Mouse (Mus musculus): ENCODE measurements around the gene Syde2. TPM values are rescaled to one million over a fixed set of nuclear protein-coding genes. Genes with fewer than 3 reads are reported as not detected.

The Syde2 gene
- polyA plus RNA-seq, 1 experiment from 2014 or later: 1.4 TPM

DNA sequence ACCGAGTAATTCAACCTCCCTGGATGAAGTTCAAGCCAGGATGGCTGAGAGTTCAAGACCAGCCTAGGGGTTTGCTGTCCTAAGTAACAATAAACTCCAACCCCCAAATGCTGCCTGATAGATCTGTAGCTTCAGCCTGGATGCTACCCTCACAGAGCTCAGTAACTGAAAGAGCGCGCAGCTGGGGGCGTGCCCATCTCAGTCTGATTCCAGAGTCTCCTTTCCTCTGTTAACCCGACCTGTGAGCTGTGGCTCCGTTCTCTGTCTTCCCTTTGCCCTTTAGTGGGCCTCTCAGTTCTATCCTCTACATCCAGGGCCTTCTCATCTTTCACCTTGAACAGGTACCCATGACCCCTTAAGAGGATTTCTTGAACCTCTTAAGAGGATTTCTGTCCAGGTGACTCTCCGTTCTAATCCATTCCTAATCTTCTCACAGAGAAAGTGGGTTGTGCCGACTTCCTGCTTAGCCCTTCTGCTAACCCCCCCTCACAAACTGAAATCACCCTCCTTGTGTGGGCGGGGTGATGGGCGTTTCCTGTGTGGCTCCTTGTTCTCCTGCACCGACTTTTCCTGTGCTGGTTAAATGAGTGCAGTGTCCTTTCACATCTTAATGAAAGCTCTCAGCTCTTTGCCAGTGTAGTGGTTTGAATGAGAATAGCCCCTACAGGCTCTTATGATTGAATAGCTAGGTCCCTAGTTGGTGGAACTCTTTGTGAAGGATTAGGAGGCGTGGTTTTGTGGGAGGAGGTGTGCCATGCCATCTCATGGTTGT is 51.6 kb downstream of the Syde2 start:
- peak; percentile 43; the same call in 1 of the 2 replicates for ATAC-seq
- 53% methylated on average over 12 of the region's 12 CpGs for WGBS
- Histone ChIP-seq H3K27me3 (replicated peaks; ENCODE audit: control insufficient read depth, insufficient read depth, low read length) (no peaks in the 10 kb centered on the region), H3K4me1 (ENCODE audit: control insufficient read depth, insufficient read depth, low read length) (0 out of 2 replicates have a peak, but pooled peaks cover 4% of the 10 kb centered on the region), H3K27ac (ENCODE audit: low read length) (no peak overlapping the region), H3K9ac (ENCODE audit: low read depth, low read length) (no peak overlapping the region), H3K36me3 (ENCODE audit: control insufficient read depth, insufficient read depth, low read length) (no peaks in the 10 kb centered on the region), H3K9me3 (ENCODE audit: control insufficient read depth, low read length) (no peaks in the 10 kb centered on the region), H3K4me3 (ENCODE audit: low read length) (no peak overlapping the region), H3K4me2 (ENCODE audit: low read depth, low read length) (no peak overlapping the region; the same call in 1 of the 2 replicates)

DNA sequence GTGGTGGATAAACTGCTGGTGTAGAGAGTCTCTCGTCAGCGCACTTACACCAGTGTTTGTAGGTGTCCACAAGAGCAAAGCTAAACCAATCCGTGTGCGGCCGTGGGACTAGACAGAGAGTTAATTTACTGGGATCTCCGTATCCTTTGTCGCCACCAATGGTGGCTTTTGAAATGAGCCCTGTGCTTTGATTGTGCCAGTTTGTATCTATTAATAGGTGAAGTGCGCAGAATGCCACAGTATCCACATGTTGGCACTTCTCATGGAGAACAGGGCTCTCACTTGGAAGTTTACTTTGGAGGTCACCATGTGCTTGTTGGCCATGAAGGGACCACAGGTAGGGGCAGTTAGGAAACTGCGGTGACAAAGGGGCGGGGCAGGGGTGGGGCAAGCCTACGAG is 53.7 kb downstream of the Syde2 start:
- no peak overlapping the region for H3K4me2 ChIP-seq (ENCODE audit: low read depth, low read length)
- H3K9ac ChIP-seq (ENCODE audit: low read depth, low read length): no peak overlapping the region
- H3K4me3 ChIP-seq (ENCODE audit: low read length): no peak overlapping the region
- no peaks in the 10 kb centered on the region for H3K27me3 ChIP-seq (replicated peaks; ENCODE audit: control insufficient read depth, insufficient read depth, low read length)
- no peaks in the 10 kb centered on the region for H3K9me3 ChIP-seq (ENCODE audit: control insufficient read depth, low read length)
- ATAC-seq: no peak
- no peaks in the 10 kb centered on the region for H3K36me3 ChIP-seq (ENCODE audit: control insufficient read depth, insufficient read depth, low read length)
- no peak overlapping the region for H3K27ac ChIP-seq (ENCODE audit: low read length)
- 88% methylated on average over 11 of the region's 11 CpGs for WGBS
- 0 out of 2 replicates have a peak, but pooled peaks cover 4% of the 10 kb centered on the region for H3K4me1 ChIP-seq (ENCODE audit: control insufficient read depth, insufficient read depth, low read length)

DNA sequence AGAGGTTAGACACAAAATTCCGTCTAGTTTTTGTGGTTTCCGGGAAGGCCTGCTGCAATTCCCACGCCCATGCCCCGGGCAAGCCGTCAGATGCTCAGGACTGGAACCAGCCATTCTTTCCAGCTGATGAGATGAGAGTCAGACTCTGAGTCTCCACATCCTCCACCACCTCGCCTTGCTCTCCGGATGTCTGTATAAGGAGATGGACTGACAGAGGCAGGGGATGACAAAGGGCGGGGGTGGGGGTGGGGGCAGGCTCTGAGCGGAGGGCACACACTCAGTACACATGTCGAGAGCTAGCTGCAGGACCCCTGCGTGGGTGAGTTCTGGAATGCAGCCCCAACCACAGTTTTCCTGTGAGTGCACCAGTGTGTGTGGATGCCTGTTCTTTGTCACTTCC is 57.3 kb downstream of the Syde2 start:
- Histone ChIP-seq H3K9me3 (ENCODE audit: control insufficient read depth, low read length) (no peaks in the 10 kb centered on the region), H3K4me1 (ENCODE audit: control insufficient read depth, insufficient read depth, low read length) (peaks cover 8% of the 10 kb centered on the region), H3K36me3 (ENCODE audit: control insufficient read depth, insufficient read depth, low read length) (no peaks in the 10 kb centered on the region), H3K27ac (ENCODE audit: low read length) (no peak overlapping the region), H3K27me3 (replicated peaks; ENCODE audit: control insufficient read depth, insufficient read depth, low read length) (no peaks in the 10 kb centered on the region), H3K9ac (ENCODE audit: low read depth, low read length) (no peak overlapping the region), H3K4me2 (ENCODE audit: low read depth, low read length) (no peak overlapping the region), H3K4me3 (ENCODE audit: low read length) (no peak overlapping the region)
- 34% methylated on average over 11 of the region's 11 CpGs for WGBS
- no peak for ATAC-seq

DNA sequence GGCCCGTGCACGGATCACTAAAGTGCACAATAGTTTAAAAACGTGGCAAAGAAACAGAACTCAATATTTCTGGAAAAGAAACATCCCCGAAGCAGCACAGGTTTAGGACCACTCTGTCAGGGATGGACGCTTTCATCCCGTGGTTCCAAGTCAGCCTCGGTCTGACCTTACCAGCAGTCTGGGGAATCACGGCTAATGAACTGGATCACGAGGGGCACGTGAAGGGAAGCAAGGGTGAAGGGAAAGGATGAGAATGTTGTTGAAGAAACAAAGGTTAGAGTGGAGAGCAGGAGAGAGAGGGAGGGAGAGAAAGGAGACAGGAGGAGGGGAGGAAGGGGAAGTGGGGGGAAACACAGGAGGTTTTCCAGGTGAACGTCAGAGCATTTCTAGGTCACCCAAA is 58.4 kb downstream of the Syde2 start:
- Histone ChIP-seq H3K27me3 (replicated peaks; ENCODE audit: control insufficient read depth, insufficient read depth, low read length) (no peaks in the 10 kb centered on the region), H3K4me2 (ENCODE audit: low read depth, low read length) (no peak overlapping the region), H3K4me3 (ENCODE audit: low read length) (no peak overlapping the region), H3K9me3 (ENCODE audit: control insufficient read depth, low read length) (no peaks in the 10 kb centered on the region), H3K9ac (ENCODE audit: low read depth, low read length) (no peak overlapping the region), H3K27ac (ENCODE audit: low read length) (no peak overlapping the region), H3K36me3 (ENCODE audit: control insufficient read depth, insufficient read depth, low read length) (no peaks in the 10 kb centered on the region), H3K4me1 (ENCODE audit: control insufficient read depth, insufficient read depth, low read length) (peaks cover 8% of the 10 kb centered on the region)
- no peak for ATAC-seq
- WGBS: 86% methylated on average over 11 of the region's 11 CpGs

DNA sequence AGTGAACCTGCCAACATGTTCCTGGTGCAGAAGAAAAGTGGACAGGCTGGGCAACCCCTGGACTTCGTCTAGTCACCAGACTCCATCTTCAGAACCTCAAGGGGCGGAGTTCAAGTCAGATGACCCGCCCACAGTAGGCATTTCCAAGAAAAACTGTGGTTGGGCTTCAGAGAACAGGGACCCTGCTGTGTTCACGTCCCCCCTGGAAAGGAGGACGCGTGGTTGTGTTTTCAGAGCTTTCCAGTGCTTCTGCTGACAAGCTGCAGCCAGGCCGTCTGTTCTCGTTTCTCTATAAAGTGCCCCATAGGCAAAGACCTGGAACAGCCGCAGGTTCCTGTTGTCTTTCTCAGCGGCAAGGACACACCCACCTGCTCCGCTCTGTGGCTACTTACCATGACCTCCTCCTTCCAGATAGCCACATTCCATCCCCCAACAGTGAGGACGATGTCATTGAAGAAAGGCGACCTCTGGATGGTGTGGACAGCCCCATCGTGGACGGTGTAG is 60.1 kb downstream of the Syde2 start:
- peaks cover 8% of the 10 kb centered on the region for H3K4me1 ChIP-seq (ENCODE audit: control insufficient read depth, insufficient read depth, low read length)
- H3K9ac ChIP-seq (ENCODE audit: low read depth, low read length): peak overlapping the region; percentile 38; the same call in 1 of the 2 replicates
- no peaks in the 10 kb centered on the region for H3K9me3 ChIP-seq (ENCODE audit: control insufficient read depth, low read length)
- H3K27me3 ChIP-seq (replicated peaks; ENCODE audit: control insufficient read depth, insufficient read depth, low read length): no peaks in the 10 kb centered on the region
- WGBS: 23% methylated on average over 15 of the region's 15 CpGs
- peak overlapping the region; percentile 21 for H3K4me3 ChIP-seq (ENCODE audit: low read length)
- peak overlapping the region; percentile 46 for H3K4me2 ChIP-seq (ENCODE audit: low read depth, low read length)
- peak; percentile 76 for ATAC-seq
- H3K27ac ChIP-seq (ENCODE audit: low read length): peak overlapping the region; percentile 31; the same call in 1 of the 2 replicates
- H3K36me3 ChIP-seq (ENCODE audit: control insufficient read depth, insufficient read depth, low read length): no peaks in the 10 kb centered on the region

DNA sequence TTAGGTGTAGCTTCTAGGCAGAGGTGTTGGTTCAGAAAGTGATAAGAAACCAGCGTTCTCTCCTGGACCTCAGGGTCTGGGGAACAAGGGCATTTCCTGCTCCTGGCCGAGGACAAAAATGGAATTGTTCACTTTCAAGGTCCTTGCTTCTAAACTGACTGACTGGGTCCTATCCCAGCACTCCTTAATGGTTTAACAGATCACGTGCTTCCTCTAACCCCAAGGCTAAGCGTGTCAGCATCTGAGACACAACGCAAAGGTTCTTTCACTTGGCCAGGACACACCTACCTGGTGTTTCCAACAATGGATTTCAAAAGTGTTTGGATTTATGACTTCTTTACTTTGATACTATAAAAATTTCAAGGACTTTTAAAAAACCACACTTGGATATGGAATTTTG is 62.3 kb downstream of the Syde2 start:
- no peaks in the 10 kb centered on the region for H3K9me3 ChIP-seq (ENCODE audit: control insufficient read depth, low read length)
- no peak overlapping the region for H3K9ac ChIP-seq (ENCODE audit: low read depth, low read length)
- 56% methylated on average over 5 of the region's 5 CpGs for WGBS
- H3K27me3 ChIP-seq (replicated peaks; ENCODE audit: control insufficient read depth, insufficient read depth, low read length): no peaks in the 10 kb centered on the region
- H3K4me2 ChIP-seq (ENCODE audit: low read depth, low read length): peak overlapping the region; percentile 13; the same call in 1 of the 2 replicates
- no peak overlapping the region for H3K27ac ChIP-seq (ENCODE audit: low read length)
- peak; percentile 32 for ATAC-seq
- H3K4me3 ChIP-seq (ENCODE audit: low read length): no peak overlapping the region
- H3K4me1 ChIP-seq (ENCODE audit: control insufficient read depth, insufficient read depth, low read length): peaks cover 8% of the 10 kb centered on the region
- H3K36me3 ChIP-seq (ENCODE audit: control insufficient read depth, insufficient read depth, low read length): no peaks in the 10 kb centered on the region

DNA sequence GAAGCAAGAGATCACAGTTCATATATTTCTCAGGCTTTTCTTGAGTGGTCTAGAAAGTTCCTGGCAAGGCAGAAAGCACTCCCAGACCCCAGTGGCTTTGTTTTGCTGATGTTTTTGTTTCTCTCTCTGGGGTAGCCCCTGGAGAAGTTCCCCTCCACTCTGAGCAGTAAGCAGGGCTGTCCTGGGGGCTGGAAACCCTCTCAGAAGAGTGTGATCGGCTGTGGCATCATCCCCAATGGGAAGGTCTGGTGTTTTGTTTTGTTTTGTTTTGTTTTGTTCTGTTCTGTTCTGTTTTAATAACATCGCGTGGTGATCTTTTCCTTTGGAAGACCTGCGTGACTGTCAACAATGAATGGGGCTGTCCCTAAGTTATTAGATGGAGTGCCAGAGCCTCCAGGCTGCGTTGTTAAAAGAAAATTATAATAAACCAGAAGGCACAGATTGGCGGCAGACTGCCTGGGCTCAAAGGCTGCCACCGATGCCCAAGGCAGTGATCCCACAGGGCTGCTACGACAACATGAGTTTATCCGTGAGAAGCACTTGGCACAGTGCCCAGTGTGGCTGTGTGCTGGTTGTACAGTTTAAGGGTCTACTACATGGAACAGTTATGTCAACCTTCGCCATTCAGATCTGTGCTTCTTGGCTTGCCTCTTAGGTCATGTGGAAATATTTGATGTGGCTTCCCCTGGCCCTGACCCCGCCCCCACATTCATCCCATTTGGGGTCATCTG is 63.8 kb downstream of the Syde2 start:
- H3K27ac ChIP-seq (ENCODE audit: low read length): no peak overlapping the region
- H3K9me3 ChIP-seq (ENCODE audit: control insufficient read depth, low read length): no peaks in the 10 kb centered on the region
- peaks cover 8% of the 10 kb centered on the region for H3K4me1 ChIP-seq (ENCODE audit: control insufficient read depth, insufficient read depth, low read length)
- WGBS: 55% methylated on average over 11 of the region's 11 CpGs
- no peak overlapping the region for H3K4me2 ChIP-seq (ENCODE audit: low read depth, low read length)
- no peak overlapping the region for H3K4me3 ChIP-seq (ENCODE audit: low read length)
- no peak overlapping the region for H3K9ac ChIP-seq (ENCODE audit: low read depth, low read length)
- ATAC-seq: no peak
- H3K36me3 ChIP-seq (ENCODE audit: control insufficient read depth, insufficient read depth, low read length): no peaks in the 10 kb centered on the region
- H3K27me3 ChIP-seq (replicated peaks; ENCODE audit: control insufficient read depth, insufficient read depth, low read length): no peaks in the 10 kb centered on the region

DNA sequence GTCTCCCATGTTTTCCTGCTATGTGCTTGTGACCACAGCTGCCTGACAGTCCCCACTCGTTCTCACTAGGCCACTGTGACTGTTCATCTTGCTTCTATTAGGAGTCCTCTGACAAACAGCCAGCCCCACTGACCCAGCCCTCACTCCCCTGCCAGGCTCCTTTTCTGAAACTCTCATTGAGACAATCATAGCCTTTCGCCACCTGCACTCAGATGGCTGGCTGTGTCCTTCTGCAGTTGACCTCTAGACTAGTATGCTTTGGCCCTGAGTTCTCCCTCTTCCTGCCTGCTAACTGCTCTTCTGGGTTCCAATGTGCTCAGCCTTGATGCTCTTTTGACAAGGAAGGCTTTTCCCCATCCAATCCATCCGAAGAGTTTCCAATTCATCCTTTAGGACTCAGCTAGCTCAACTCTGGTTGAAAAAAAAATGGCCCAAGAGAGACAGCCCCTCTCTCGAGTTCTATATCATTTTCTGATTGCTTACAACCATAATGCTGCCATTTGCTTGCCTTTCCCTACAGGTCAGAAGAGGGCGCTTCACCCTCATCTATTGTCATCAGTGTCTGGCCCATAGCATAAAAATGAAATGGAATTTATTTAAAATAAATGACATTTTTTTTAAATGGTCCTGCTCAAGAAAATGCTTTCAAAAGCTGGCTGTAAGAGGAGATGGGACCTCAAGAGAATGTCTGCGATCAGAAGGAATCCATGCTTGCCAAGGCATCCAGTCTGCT is 65.6 kb downstream of the Syde2 start:
- ATAC-seq: no peak
- no peaks in the 10 kb centered on the region for H3K4me1 ChIP-seq (ENCODE audit: control insufficient read depth, insufficient read depth, low read length)
- WGBS: 71% methylated on average over 6 of the region's 6 CpGs

DNA sequence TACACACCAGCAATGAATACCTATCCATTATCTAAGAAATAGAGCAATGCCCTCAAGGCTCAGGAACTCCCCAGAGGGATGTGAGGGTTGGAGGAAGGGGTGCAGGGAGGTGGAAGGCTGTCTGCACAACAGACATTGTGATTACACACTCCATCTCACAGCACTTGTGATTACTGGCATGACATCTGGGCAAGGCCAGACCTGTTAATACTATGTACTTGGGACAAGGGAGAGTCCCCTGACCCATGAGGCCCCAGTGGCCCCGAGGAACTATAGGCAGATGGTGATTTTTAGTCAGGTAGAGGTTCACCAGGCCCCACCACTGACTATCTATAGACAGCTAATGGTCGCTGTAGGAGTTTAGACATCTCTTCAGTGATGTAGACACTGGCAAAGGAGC is 66.2 kb downstream of the Syde2 start:
- Histone ChIP-seq H3K4me2 (ENCODE audit: low read depth, low read length) (no peak overlapping the region), H3K36me3 (ENCODE audit: control insufficient read depth, insufficient read depth, low read length) (no peaks in the 10 kb centered on the region), H3K27ac (ENCODE audit: low read length) (no peak overlapping the region), H3K9me3 (ENCODE audit: control insufficient read depth, low read length) (no peaks in the 10 kb centered on the region), H3K27me3 (replicated peaks; ENCODE audit: control insufficient read depth, insufficient read depth, low read length) (no peaks in the 10 kb centered on the region), H3K4me3 (ENCODE audit: low read length) (no peak overlapping the region), H3K9ac (ENCODE audit: low read depth, low read length) (no peak overlapping the region), H3K4me1 (ENCODE audit: control insufficient read depth, insufficient read depth, low read length) (no peaks in the 10 kb centered on the region)
- WGBS: 83% methylated on average over 2 of the region's 2 CpGs
- no peak for ATAC-seq

More for the DNA sequence above, 65.6 kb downstream of the Syde2 start:
- no peak overlapping the region for H3K4me3 ChIP-seq (ENCODE audit: low read length)
- no peaks in the 10 kb centered on the region for H3K27me3 ChIP-seq (replicated peaks; ENCODE audit: control insufficient read depth, insufficient read depth, low read length)
- no peaks in the 10 kb centered on the region for H3K9me3 ChIP-seq (ENCODE audit: control insufficient read depth, low read length)
- H3K4me2 ChIP-seq (ENCODE audit: low read depth, low read length): no peak overlapping the region
- no peak overlapping the region for H3K9ac ChIP-seq (ENCODE audit: low read depth, low read length)
- no peak overlapping the region for H3K27ac ChIP-seq (ENCODE audit: low read length)
- no peaks in the 10 kb centered on the region for H3K36me3 ChIP-seq (ENCODE audit: control insufficient read depth, insufficient read depth, low read length)

Data from intestine, embryonic 16.5 days (tissue).